Mouse (Mus musculus) yolk sac, embryonic 10.5 days (tissue): ENCODE results near the gene Shq1.

Source experiments
- DNase-seq: peaks from one replicate; pipeline ENCODE4 v3.0.0-alpha.2; 2017; ENCODE audit warnings: low spot score

Shq1 gene

GRCm38 (mm10) chr6:100670880-100671344, at the start of gene Shq1:
TSS of gene Shq1 (minus strand) at chr6:100671157.
- DNase-seq, result peak; percentile 77

GRCm38 (mm10) chr6:100720098-100720501, 49.1 kb upstream of the Shq1 start:
- DNase-seq, result no peak

GRCm38 (mm10) chr6:100716817-100717216, 45.9 kb upstream of the Shq1 start:
- DNase-seq, result no peak

- no peak for DNase-seq
Measured at GRCm38 (mm10) chr6:100716152-100716551, 45.2 kb upstream of the Shq1 start.

- DNase-seq, result no peak
Measured at GRCm38 (mm10) chr6:100715296-100715828, 44.4 kb upstream of the Shq1 start.

GRCm38 (mm10) chr6:100710866-100711265, 39.9 kb upstream of the Shq1 start:
- DNase-seq, result no peak

GRCm38 (mm10) chr6:100710170-100710569, 39.2 kb upstream of the Shq1 start:
- no peak for DNase-seq

- no peak for DNase-seq
Measured at GRCm38 (mm10) chr6:100709483-100709882, 38.5 kb upstream of the Shq1 start.

- no peak for DNase-seq
Measured at GRCm38 (mm10) chr6:100708996-100709395, 38.0 kb upstream of the Shq1 start.

- DNase-seq, result no peak
Measured at GRCm38 (mm10) chr6:100708248-100708647, 37.3 kb upstream of the Shq1 start.

- DNase-seq, result no peak
Measured at GRCm38 (mm10) chr6:100707557-100707956, 36.6 kb upstream of the Shq1 start.

- no peak for DNase-seq
Measured at GRCm38 (mm10) chr6:100706861-100707260, 35.9 kb upstream of the Shq1 start.

GRCm38 (mm10) chr6:100705366-100705811, 34.4 kb upstream of the Shq1 start:
- DNase-seq, result peak; percentile 12

GRCm38 (mm10) chr6:100704574-100705365, 33.8 kb upstream of the Shq1 start, which contains the start of gene Gxylt2:
TSS of gene Gxylt2 (plus strand) at chr6:100704734.
- peak; percentile 57 for DNase-seq

GRCm38 (mm10) chr6:100704197-100704573, 33.2 kb upstream of the Shq1 start:
- no peak for DNase-seq

GRCm38 (mm10) chr6:100700774-100701173, 29.8 kb upstream of the Shq1 start:
- no peak for DNase-seq

GRCm38 (mm10) chr6:100699986-100700385, 29.0 kb upstream of the Shq1 start:
- no peak for DNase-seq

- no peak for DNase-seq
Measured at GRCm38 (mm10) chr6:100686341-100686740, 15.4 kb upstream of the Shq1 start.

- DNase-seq, result no peak
Measured at GRCm38 (mm10) chr6:100678636-100679035, 7.7 kb upstream of the Shq1 start.

- no peak for DNase-seq
Measured at GRCm38 (mm10) chr6:100676461-100676860, 5.5 kb upstream of the Shq1 start.

- peak; percentile 7 for DNase-seq
Measured at GRCm38 (mm10) chr6:100674974-100675373, 4.0 kb upstream of the Shq1 start.

GRCm38 (mm10) chr6:100671401-100671800, 444 bp upstream of the Shq1 start:
- DNase-seq, result no peak

GRCm38 (mm10) chr6:100670370-100670841, 551 bp downstream of the Shq1 start:
- peak; percentile 54 for DNase-seq
